Mouse (Mus musculus) ES-E14 (cell line): Measurements from ENCODE around the gene Rragb. TPM values are rescaled to one million over a fixed set of nuclear protein-coding genes. Genes with fewer than 3 reads are reported as not detected.
A peak's percentile ranks its signal among the peaks of the same experiment; 100 is the strongest.

Experiments
- DNase-seq: peaks from one replicate; pipeline ENCODE4 v3.0.0-alpha.2; 2013; ENCODE audit warnings: low read depth, low spot score
- H3K27ac ChIP-seq: 2 replicates; pipeline ENCODE4 v1.5.1; 2012; ENCODE audit warnings: low read depth, mild to moderate bottlenecking, low read length, moderate library complexity, mixed read lengths; ENCODE audit not compliant: poor library complexity, insufficient read depth, severe bottlenecking
- H3K36me3 ChIP-seq: 2 replicates; pipeline ENCODE4 v1.6.1; 2012; ENCODE audit warnings: mild to moderate bottlenecking, low read length, moderate library complexity, mixed read lengths; ENCODE audit not compliant: control insufficient read depth, poor library complexity, insufficient read depth, severe bottlenecking
- H3K4me1 ChIP-seq, 2 experiments: fragments of 150-350 bp in 1 of 2; sonication (generic) in 1 of 2; 2 replicates each; pipeline ENCODE4 v1.6.1; 2012; ENCODE audit warnings: low read length in 2 of 2, mild to moderate bottlenecking in 1 of 2, mixed read lengths in 1 of 2; ENCODE audit not compliant: control insufficient read depth in 2 of 2, insufficient read depth in 2 of 2, poor library complexity in 1 of 2
- H3K4me3 ChIP-seq, 2 experiments: fragments of 150-350 bp in 1 of 2; sonication (generic) in 1 of 2; 2 replicates each; pipeline ENCODE4 v1.5.1; 2012; ENCODE audit warnings: low read length in 2 of 2, low read depth in 1 of 2, mild to moderate bottlenecking in 1 of 2, mixed read lengths in 1 of 2; ENCODE audit not compliant: insufficient read depth in 1 of 2, poor library complexity in 1 of 2, severe bottlenecking in 1 of 2
- H3K9ac ChIP-seq: 2 replicates; pipeline ENCODE4 v1.6.1; 2012; ENCODE audit warnings: low read depth, mild to moderate bottlenecking, low read length, mixed read lengths; ENCODE audit not compliant: poor library complexity, insufficient read depth, severe bottlenecking
- H3K9me3 ChIP-seq: fragments of 150-350 bp; sonication (generic); 2 replicates; pipeline ENCODE4 v1.6.1; 2012; ENCODE audit warnings: low read depth, mild to moderate bottlenecking, low read length; ENCODE audit not compliant: control insufficient read depth, insufficient read depth
- CHD2 ChIP-seq: IDR thresholded peaks from 2 replicates; pipeline ENCODE4 v1.6.1; 2014; ENCODE audit warnings: mild to moderate bottlenecking, low read depth, low read length, inconsistent platforms
- HCFC1 ChIP-seq: IDR thresholded peaks from 2 replicates; pipeline ENCODE4 v1.6.1; 2012; ENCODE audit warnings: low read length, inconsistent platforms, borderline replicate concordance; ENCODE audit not compliant: insufficient read depth
- MAFK ChIP-seq: IDR thresholded peaks from 2 replicates; pipeline ENCODE4 v1.6.1; 2014; ENCODE audit warnings: mild to moderate bottlenecking, low read depth, low read length, inconsistent platforms; ENCODE audit not compliant: insufficient read depth
- ZC3H11A ChIP-seq: IDR thresholded peaks from 2 replicates; pipeline ENCODE4 v1.6.1; 2012; ENCODE audit warnings: low read depth, mild to moderate bottlenecking, inconsistent platforms, low read length, borderline replicate concordance
- ZNF384 ChIP-seq: IDR thresholded peaks from 2 replicates; pipeline ENCODE4 v1.6.1; 2012; ENCODE audit warnings: low read depth, low read length, inconsistent platforms
- in situ Hi-C, 2 experiments: fragments of 600-800 bp; cut with MboI; formaldehyde crosslinking; loops; one replicate each; pipeline ENCODE4 v1.15.1; 2025; ENCODE audit warnings: low sequenced_read_pairs in 2 of 2, inconsistent platforms in 1 of 2; ENCODE audit not compliant: unreplicated experiment in 2 of 2
- total RNA-seq: library from RNA; depleted of rRNA; stranded (reverse); fragments of 300-350 nt; gene quantifications from 2 replicates; pipeline ENCODE4 v1.2.3, GENCODE M21; 2012; rRNA removed

Rragb gene
- total RNA-seq, 1 experiment, result 12.3 TPM

GRCm38 (mm10) chrX:153211101-153211500 lies 71.3 kb downstream of the Rragb start:
- in situ Hi-C loops, result no loop called here
- no peaks in the 10 kb centered on the region for H3K36me3 ChIP-seq

More at GRCm38 (mm10) chrX:153211101-153211500, 71.3 kb downstream of the Rragb start:
- DNase-seq, result peak; percentile 38
- H3K27ac ChIP-seq, result no peak overlapping the region
- no peak overlapping the region for H3K9ac ChIP-seq
- TF ChIP-seq HCFC1 (no peak), ZC3H11A (no peak), ZNF384 (no peak), MAFK (no peak), CHD2 (no peak)
- H3K9me3 ChIP-seq, result no peaks in the 10 kb centered on the region
- H3K4me3 ChIP-seq, result no peak overlapping the region
- H3K4me1 ChIP-seq, result no peaks in the 10 kb centered on the region

Other genes with a start within 250 kb of the Rragb start
- 2.4 and 3.8 TPM in 2 replicates for gene Usp51, start 133.5 kb upstream of the Rragb start, total RNA-seq
- gene Mageh1, start 102.4 kb upstream of the Rragb start, total RNA-seq, result 27.5 and 36.3 TPM in 2 replicates
- 0.95 and 1.2 TPM in 2 replicates for gene Foxr2, start 21.2 kb upstream of the Rragb start, total RNA-seq
- 11.0 and 12.0 TPM in 2 replicates for gene Klf8, start 97.5 kb downstream of the Rragb start, total RNA-seq